Mouse (Mus musculus): ENCODE measurements around the gene 2810408A11Rik. TPM values are rescaled to one million over a fixed set of nuclear protein-coding genes. Genes with fewer than 3 reads are reported as not detected.

Gene 2810408A11Rik
- total RNA-seq, 2 experiments from 2014 or later = 3.2 to 4.1 TPM

DNA sequence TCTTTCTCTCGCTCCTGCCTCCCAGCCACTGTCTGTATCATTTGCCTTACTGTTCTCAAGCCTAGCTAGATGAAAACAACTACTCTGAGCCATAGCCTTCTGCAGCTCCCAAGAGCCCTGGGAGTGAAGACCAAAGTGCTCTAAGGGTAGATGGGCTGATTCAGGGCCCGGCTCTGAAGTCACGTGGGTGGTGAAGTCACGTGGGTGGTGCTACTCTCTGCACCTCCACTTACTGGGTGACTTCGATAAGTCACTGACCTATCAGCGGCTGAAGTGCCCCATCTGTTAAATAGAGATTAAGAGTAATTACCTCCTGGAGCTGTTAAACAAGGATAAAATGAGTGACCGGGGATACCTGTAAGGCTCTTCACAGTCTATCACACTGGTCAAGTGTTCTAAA is 46.8 kb downstream of the 2810408A11Rik start:
- DNase-seq (ENCODE audit: low spot score in 2 of 2) = no peak

- DNase-seq (ENCODE audit: low spot score in 2 of 2) = no peak
These were observed 50.0 kb downstream of the 2810408A11Rik start for GRCm38 (mm10) chr11:69850754-69851153.

DNA sequence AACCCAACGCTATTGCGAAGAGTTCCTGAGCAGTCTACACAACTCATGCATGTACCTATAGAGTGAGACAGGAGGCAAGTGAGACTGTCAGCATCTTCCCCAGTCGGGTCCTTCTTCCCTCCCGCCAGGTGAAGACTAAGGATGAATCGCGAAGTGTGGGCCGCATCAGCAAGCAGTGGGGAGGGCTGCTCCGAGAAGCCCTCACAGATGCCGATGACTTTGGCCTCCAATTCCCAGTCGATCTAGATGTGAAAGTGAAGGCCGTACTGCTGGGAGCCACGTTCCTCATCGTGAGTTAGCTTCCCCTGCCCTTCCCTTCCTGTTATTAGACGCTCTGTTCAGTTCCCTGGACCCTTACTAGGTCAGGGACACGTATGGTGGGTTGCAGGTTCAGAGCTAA is 50.9 kb downstream of the 2810408A11Rik start:
- no peak for DNase-seq (ENCODE audit: low spot score in 2 of 2)

- DNase-seq (ENCODE audit: low spot score in 2 of 2) = no peak
These were observed 51.7 kb downstream of the 2810408A11Rik start for GRCm38 (mm10) chr11:69849128-69849527.

DNA sequence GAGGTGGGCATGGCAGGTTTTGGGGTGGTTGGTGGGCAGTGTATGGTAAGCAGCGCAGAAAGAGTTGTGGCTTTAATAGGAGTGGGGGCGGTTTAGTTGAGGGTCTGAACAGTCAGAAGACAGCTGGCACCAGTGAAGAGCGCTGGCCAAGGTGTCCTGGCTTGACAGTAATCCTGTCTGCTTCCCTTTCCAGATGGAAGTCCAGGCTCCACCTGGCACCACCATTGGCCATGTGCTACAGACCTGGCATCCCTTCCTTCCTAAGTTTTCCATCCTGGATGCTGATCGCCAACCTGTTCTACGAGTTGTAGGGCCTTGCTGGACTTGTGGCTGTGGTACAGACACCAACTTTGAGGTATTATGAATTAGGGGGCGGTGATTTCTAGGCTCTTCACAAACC is 52.8 kb downstream of the 2810408A11Rik start:
- DNase-seq (ENCODE audit: low spot score in 2 of 2) = no peak

Small RNA genes within 50 kb of the gene (microRNA-seq; reads per million reads assigned to microRNA genes)
- gene Mir6924 = not detected

Other genes starting within 250 kb of the 2810408A11Rik start
- not detected for gene Sox15, start 245.7 kb downstream of the 2810408A11Rik start, total RNA-seq (2021)
- gene Mpdu1, start 238.3 kb downstream of the 2810408A11Rik start, total RNA-seq (2021) = 10 to 100 TPM; 31.6 to 33.0 TPM
- 10 to 100 TPM; 13.1 to 14.0 TPM for gene Cd68, start 234.8 kb downstream of the 2810408A11Rik start, total RNA-seq (2021)
- 100 to 1,000 TPM; 295 to 317 TPM for gene Eif4a1, start 228.6 kb downstream of the 2810408A11Rik start, total RNA-seq (2021)
- gene Senp3, start 218.9 kb downstream of the 2810408A11Rik start, total RNA-seq (2021) = 10 to 100 TPM; 43.5 to 45.9 TPM
- 1 to 10 TPM; 1.0 to 2.9 TPM for gene Tnfsf13, start 215.2 kb downstream of the 2810408A11Rik start, total RNA-seq (2021)
- 10 to 100 TPM; 22.3 to 22.9 TPM for gene Tnfsf12, start 205.1 kb downstream of the 2810408A11Rik start, total RNA-seq (2021)
- gene Tnfsfm13, start 204.9 kb downstream of the 2810408A11Rik start, total RNA-seq (2021) = 1 to 10 TPM; 4.3 to 4.6 TPM
- 10 to 100 TPM; 66.4 to 72.2 TPM for gene Polr2a, start 142.3 kb downstream of the 2810408A11Rik start, total RNA-seq (2021)
- under 1 TPM in 1 of 2 experiments, not detected in 1; 0.25 TPM for gene Slc35g3, start 139.0 kb downstream of the 2810408A11Rik start, total RNA-seq (2021)
- gene Zbtb4, start 135.1 kb downstream of the 2810408A11Rik start, total RNA-seq (2021) = 10 to 100 TPM; 26.7 to 30.5 TPM
- 100 to 1,000 TPM in 1 of 2 experiments, 10 to 100 TPM in 1; 95.1 to 110 TPM for gene Chrnb1, start 105.0 kb downstream of the 2810408A11Rik start, total RNA-seq (2021)
- gene Fgf11, start 99.1 kb downstream of the 2810408A11Rik start, total RNA-seq (2021) = 10 to 100 TPM; 10.1 to 13.8 TPM
- gene Tmem102, start 95.4 kb downstream of the 2810408A11Rik start, total RNA-seq (2021) = not detected
- not detected for gene Gm39566, start 85.7 kb downstream of the 2810408A11Rik start, total RNA-seq (2021)
- not detected for gene Spem2, start 82.5 kb downstream of the 2810408A11Rik start, total RNA-seq (2021)
- gene Spem1, start 78.8 kb downstream of the 2810408A11Rik start, total RNA-seq (2021) = under 1 TPM in 1 of 2 experiments, not detected in 1; 0.34 TPM
- 10 to 100 TPM; 22.3 to 23.2 TPM for gene Nlgn2, start 63.2 kb downstream of the 2810408A11Rik start, total RNA-seq (2021)
- gene Tmem256, start 62.5 kb downstream of the 2810408A11Rik start, total RNA-seq (2021) = 100 to 1,000 TPM in 1 of 2 experiments, 10 to 100 TPM in 1; 97.5 to 141 TPM
- 10 to 100 TPM; 39.3 to 41.4 TPM for gene Plscr3, start 54.6 kb downstream of the 2810408A11Rik start, total RNA-seq (2021)
- gene Tnk1, start 42.3 kb downstream of the 2810408A11Rik start, total RNA-seq (2021) = under 1 TPM in 1 of 2 experiments, not detected in 1; 0.13 TPM
- gene Tmem95, start 23.0 kb downstream of the 2810408A11Rik start, total RNA-seq (2021) = not detected
- 1 to 10 TPM; 3.5 to 4.7 TPM for gene Kctd11, start 19.6 kb downstream of the 2810408A11Rik start, total RNA-seq (2021)
- gene Acap1, start 5.4 kb downstream of the 2810408A11Rik start, total RNA-seq (2021) = 1 to 10 TPM in 1 of 2 experiments, under 1 TPM in 1; 0.65 to 1.1 TPM
- gene Neurl4, start 85 bp upstream of the 2810408A11Rik start, total RNA-seq (2021) = 10 to 100 TPM; 32.3 to 36.9 TPM
- 10 to 100 TPM; 35.9 to 44.5 TPM for gene Gps2, start 12.9 kb upstream of the 2810408A11Rik start, total RNA-seq (2021)
- gene Eif5a, start 21.0 kb upstream of the 2810408A11Rik start, total RNA-seq (2021) = 100 to 1,000 TPM; 565 to 571 TPM
- gene Ybx2, start 34.8 kb upstream of the 2810408A11Rik start, total RNA-seq (2021) = 1 to 10 TPM; 5.1 to 6.4 TPM
- gene Slc2a4, start 47.2 kb upstream of the 2810408A11Rik start, total RNA-seq (2021) = 100 to 1,000 TPM; 111 to 142 TPM
- gene Cldn7, start 63.8 kb upstream of the 2810408A11Rik start, total RNA-seq (2021) = under 1 TPM in 1 of 2 experiments, not detected in 1; 0.34 TPM
- gene Ctdnep1, start 80.2 kb upstream of the 2810408A11Rik start, total RNA-seq (2021) = 100 to 1,000 TPM; 204 to 229 TPM
- 10 to 100 TPM; 61.9 to 63.7 TPM for gene Elp5, start 81.5 kb upstream of the 2810408A11Rik start, total RNA-seq (2021)
- gene Gabarap, start 90.2 kb upstream of the 2810408A11Rik start, total RNA-seq (2021) = 100 to 1,000 TPM; 234 to 246 TPM
- 10 to 100 TPM; 31.5 to 34.7 TPM for gene Phf23, start 94.8 kb upstream of the 2810408A11Rik start, total RNA-seq (2021)
- gene Dvl2, start 99.6 kb upstream of the 2810408A11Rik start, total RNA-seq (2021) = 10 to 100 TPM; 19.1 to 22.8 TPM
- 100 to 1,000 TPM; 233 to 241 TPM for gene Acadvl, start 114.4 kb upstream of the 2810408A11Rik start, total RNA-seq (2021)
- gene Dlg4, start 116.0 kb upstream of the 2810408A11Rik start, total RNA-seq (2021) = 10 to 100 TPM; 23.9 to 33.8 TPM
- gene Asgr1, start 153.1 kb upstream of the 2810408A11Rik start, total RNA-seq (2021) = under 1 TPM in 1 of 2 experiments, not detected in 1; 0.62 TPM
- under 1 TPM in 1 of 2 experiments, not detected in 1; 0.62 TPM for gene Asgr2, start 191.7 kb upstream of the 2810408A11Rik start, total RNA-seq (2021)
- 1 to 10 TPM; 2.8 to 4.2 TPM for gene Mgl2, start 229.3 kb upstream of the 2810408A11Rik start, total RNA-seq (2021)

Measured in gastrocnemius, postnatal 4 days (tissue).